Mouse (Mus musculus) CD8-positive naive resting alpha-beta T cell, adult 57 days (primary cell): Measurements from ENCODE around the gene Mdn1. TPM values are rescaled to one million over a fixed set of nuclear protein-coding genes. Genes with fewer than 3 reads are reported as not detected.

Experiments used
- total RNA-seq: library from RNA; stranded (reverse); gene quantifications from one replicate; pipeline ENCODE4 v1.2.4, GENCODE M21; 2023

Gene Mdn1
- 110 TPM for total RNA-seq

DNA sequence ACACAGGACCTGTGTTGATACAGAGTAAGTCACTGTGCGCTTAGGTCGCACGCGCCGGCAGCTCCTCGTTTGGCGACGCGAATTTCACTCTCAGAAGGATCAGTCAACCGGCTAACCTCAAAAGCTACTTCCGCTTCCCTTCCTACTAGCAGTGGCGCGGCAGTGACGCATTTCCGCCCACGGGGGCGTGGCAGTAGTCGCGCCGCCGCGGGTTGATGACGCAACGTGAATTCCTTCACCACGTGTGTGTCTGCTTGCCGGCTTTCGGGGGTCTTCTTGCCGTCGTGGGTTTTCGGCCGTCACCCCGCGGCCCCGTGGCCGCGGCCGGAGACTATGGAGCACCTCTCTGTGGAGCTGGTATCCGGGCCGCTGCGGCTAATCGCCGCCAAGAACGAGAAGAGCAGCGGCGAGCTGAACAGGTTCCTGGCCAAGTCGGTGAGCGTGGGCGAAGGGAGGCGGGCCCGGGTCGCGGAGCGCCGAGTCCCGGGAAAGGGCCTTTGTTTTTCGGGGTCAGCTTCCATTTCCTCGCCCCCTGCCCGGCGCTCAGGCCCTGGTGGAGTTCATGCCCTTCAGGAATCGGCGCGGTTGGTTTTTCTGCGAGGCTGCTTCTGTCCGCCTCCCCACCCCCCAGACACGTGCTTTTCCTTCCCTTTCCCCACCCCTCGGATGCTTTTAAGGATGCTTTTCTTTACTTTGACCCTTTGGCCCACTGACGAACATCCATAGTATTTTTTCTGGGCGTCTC, at the start of gene Mdn1:
Gene Mdn1, plus strand, starts transcription at position 202 of the 745 bp plus-strand sequence.

DNA sequence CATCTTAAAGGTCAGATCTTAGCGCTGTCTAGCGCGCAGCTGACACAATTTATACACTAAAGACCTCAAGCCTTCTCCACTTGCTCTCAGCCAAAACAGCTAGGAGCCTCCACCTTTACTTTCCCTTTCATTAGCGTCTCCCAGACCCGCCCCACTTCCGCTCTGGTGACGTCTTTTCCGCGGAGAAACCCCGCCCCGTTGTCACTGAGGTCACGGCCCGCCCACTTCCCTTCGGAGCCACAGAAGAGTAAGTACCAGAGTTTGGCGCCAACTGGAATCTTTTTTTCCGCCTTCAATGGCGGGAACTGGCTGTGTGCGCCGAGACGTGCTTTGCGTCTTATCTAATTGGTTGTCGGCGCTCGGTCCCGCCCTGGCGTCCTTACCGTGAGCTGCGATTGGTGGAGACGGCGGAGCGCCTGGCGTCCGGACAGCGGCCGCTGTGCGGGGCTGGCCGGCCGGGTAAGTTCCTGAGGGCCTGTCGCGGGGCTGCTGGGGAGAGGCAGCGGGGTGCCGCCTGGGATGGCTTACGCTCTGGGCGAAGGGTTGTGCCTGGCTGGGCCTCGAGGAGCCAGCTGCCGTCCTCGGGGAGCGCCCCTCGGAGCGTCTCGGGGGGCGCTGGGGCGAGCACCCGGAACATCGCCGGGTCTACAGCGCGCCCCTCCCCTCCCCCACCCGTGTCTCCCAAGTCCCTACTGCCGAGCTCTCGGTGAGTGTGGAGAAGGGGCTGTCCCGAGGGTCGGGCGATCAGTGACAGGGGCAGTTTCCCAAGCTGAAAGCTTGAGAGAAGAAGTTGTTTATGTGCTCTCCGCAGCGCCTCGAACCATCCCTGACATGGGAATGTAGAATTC, 41.7 kb upstream of the Mdn1 start, which contains the start of gene Casp8ap2:
Gene Casp8ap2, plus strand, starts transcription at position 418 of the 848 bp plus-strand sequence.

DNA sequence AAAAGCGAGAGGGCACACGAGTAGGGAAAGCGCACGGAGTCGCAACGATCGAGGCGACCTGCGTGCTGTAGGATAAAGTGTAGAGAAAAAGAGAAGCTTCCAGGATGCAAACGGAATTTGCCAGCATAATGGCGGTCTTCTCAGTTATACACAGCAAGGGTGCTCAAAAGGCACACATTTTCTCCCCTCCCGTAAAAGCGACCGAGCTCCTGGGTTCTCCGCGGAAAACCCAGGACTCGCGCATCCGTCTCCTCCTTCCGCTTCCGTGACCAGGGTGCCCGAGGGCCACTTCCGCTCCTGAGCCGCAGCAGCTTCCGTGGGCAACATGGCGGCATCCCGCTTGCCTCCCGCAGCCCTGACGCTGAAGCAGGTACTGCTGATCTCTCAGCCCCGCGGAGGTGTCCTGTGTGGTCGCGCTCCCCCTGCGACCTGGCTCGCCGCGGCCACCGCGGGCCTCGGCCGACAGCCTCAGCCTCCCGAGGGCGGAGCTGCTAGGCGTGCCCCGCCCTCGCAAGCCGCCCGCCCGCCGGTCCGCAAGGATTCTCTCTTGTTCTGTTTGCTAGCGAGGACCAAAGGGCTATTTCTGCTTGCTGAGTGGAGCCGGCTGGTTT, 143.2 kb downstream of the Mdn1 start, which contains the start of gene Lyrm2:
Gene Lyrm2, plus strand, starts transcription at position 288 of the 611 bp plus-strand sequence.

Other genes starting within 250 kb of the Mdn1 start
- not detected for gene Gja10, start 54.4 kb upstream of the Mdn1 start, total RNA-seq
- gene Casp8ap2, start 41.7 kb upstream of the Mdn1 start, total RNA-seq: 20.0 TPM
- gene Lyrm2, start 143.1 kb downstream of the Mdn1 start, total RNA-seq: 21.3 TPM